Mouse (Mus musculus) testis, adult 2 months (tissue): Measurements from ENCODE around the gene Pla2r1.

ENCODE experiments used
- CTCF ChIP-seq: fragments of 200-500 bp; IDR thresholded peaks from 2 replicates; pipeline ENCODE4 v1.5.1; 2012; ENCODE audit warnings: low read depth, mild to moderate bottlenecking, inconsistent platforms, low read length, moderate library complexity; ENCODE audit not compliant: control insufficient read depth, insufficient read depth, insufficient replicate concordance
- POLR2A ChIP-seq: fragments of 200-500 bp; IDR thresholded peaks from 2 replicates; pipeline ENCODE4 v1.6.1; 2012; ENCODE audit warnings: low read depth, mild to moderate bottlenecking, inconsistent platforms, low read length, moderate library complexity; ENCODE audit not compliant: control insufficient read depth

GRCm38 (mm10) chr2:60550521-60550920 lies 2.6 kb downstream of the Pla2r1 start:
- TF ChIP-seq POLR2A = no peak
- no peak for TF ChIP-seq CTCF
